Mouse (Mus musculus): ENCODE measurements around the gene Dnajc13.

- TF ChIP-seq CTCF (IDR thresholded peaks at IDR 0.05; ENCODE audit: borderline replicate concordance, insufficient read depth, low read length) (no peak), POLR2A (IDR thresholded peaks at IDR 0.05; ENCODE audit: low read depth, low read length) (no peak)
Measured at GRCm38 (mm10) chr9:104264567-104264966, 1.8 kb upstream of the Dnajc13 start.
